Mouse (Mus musculus) gastrocnemius, adult 18-20 months (tissue): ENCODE data around the gene Tpgs1. TPM values are rescaled to one million over a fixed set of nuclear protein-coding genes. Genes with fewer than 3 reads are reported as not detected.

ENCODE experiments used
- DNase-seq: peaks from one replicate; pipeline ENCODE4 v3.0.0; 2021; ENCODE audit warnings: low spot score
- total RNA-seq, 2 experiments: library from RNA; stranded (reverse); gene quantifications; 2 replicates each; pipeline ENCODE4 v1.2.3; 2021

Gene Tpgs1
- total RNA-seq, 2 experiments from 2014 or later, result 19.1 to 19.7 TPM

GRCm38 (mm10) chr10:79712029-79712428 lies 42.9 kb downstream of the Tpgs1 start:
- no peak for DNase-seq

- peak; percentile 82 for DNase-seq
Measured at GRCm38 (mm10) chr10:79712499-79713126, 43.4 kb downstream of the Tpgs1 start.

GRCm38 (mm10) chr10:79713163-79713562 lies 44.0 kb downstream of the Tpgs1 start:
- DNase-seq, result no peak

GRCm38 (mm10) chr10:79714996-79715395 lies 45.8 kb downstream of the Tpgs1 start:
- DNase-seq, result no peak

- DNase-seq, result no peak
Measured at GRCm38 (mm10) chr10:79716254-79716987, 47.3 kb downstream of the Tpgs1 start, which contains the start of gene Hcn2. Gene Hcn2, plus strand, starts transcription at chr10:79716634.

- no peak for DNase-seq
Measured at GRCm38 (mm10) chr10:79716988-79717355, 47.8 kb downstream of the Tpgs1 start.

GRCm38 (mm10) chr10:79717640-79718357 lies 48.6 kb downstream of the Tpgs1 start:
- peak; percentile 69 for DNase-seq

- DNase-seq, result no peak
Measured at GRCm38 (mm10) chr10:79721089-79721488, 51.9 kb downstream of the Tpgs1 start.

- DNase-seq, result no peak
Measured at GRCm38 (mm10) chr10:79723047-79723446, 53.9 kb downstream of the Tpgs1 start.

- no peak for DNase-seq
Measured at GRCm38 (mm10) chr10:79723692-79724091, 54.5 kb downstream of the Tpgs1 start.

Other genes starting within 250 kb of the Tpgs1 start
- gene Vmn2r83, start 200.6 kb upstream of the Tpgs1 start, total RNA-seq, result not detected
- gene Plpp2, start 135.6 kb upstream of the Tpgs1 start, total RNA-seq, result 1 to 10 TPM in 1 of 2 experiments, under 1 TPM in 1; 0.80 to 1.3 TPM
- gene Mier2, start 114.2 kb upstream of the Tpgs1 start, total RNA-seq, result 10 to 100 TPM; 15.5 to 21.4 TPM
- not detected for gene Theg, start 82.0 kb upstream of the Tpgs1 start, total RNA-seq
- under 1 TPM; 0.41 to 0.55 TPM for gene C2cd4c, start 55.3 kb upstream of the Tpgs1 start, total RNA-seq
- gene Shc2, start 31.5 kb upstream of the Tpgs1 start, total RNA-seq, result 10 to 100 TPM in 1 of 2 experiments, 1 to 10 TPM in 1; 7.5 to 10.0 TPM
- 100 to 1,000 TPM in 1 of 2 experiments, 10 to 100 TPM in 1; 42.1 to 178 TPM for gene Odf3l2, start 23.6 kb upstream of the Tpgs1 start, total RNA-seq
- gene Madcam1, start 4.8 kb upstream of the Tpgs1 start, total RNA-seq, result not detected
- 100 to 1,000 TPM; 388 to 419 TPM for gene Cdc34, start 12.8 kb downstream of the Tpgs1 start, total RNA-seq
- gene Gzmm, start 19.7 kb downstream of the Tpgs1 start, total RNA-seq, result 10 to 100 TPM in 1 of 2 experiments, 1 to 10 TPM in 1; 8.3 to 10.1 TPM
- 100 to 1,000 TPM; 540 to 773 TPM for gene Bsg, start 35.1 kb downstream of the Tpgs1 start, total RNA-seq
- under 1 TPM; 0.47 to 0.66 TPM for gene Hcn2, start 47.3 kb downstream of the Tpgs1 start, total RNA-seq
- gene Polrmt, start 77.2 kb downstream of the Tpgs1 start, total RNA-seq, result 10 to 100 TPM; 31.9 to 36.7 TPM
- not detected for gene Fgf22, start 85.7 kb downstream of the Tpgs1 start, total RNA-seq
- gene Rnf126, start 97.6 kb downstream of the Tpgs1 start, total RNA-seq, result 10 to 100 TPM; 49.5 to 54.5 TPM
- 1 to 10 TPM; 1.2 to 1.9 TPM for gene Fstl3, start 107.9 kb downstream of the Tpgs1 start, total RNA-seq
- not detected for gene Prss57, start 121.6 kb downstream of the Tpgs1 start, total RNA-seq
- 10 to 100 TPM; 11.1 to 22.9 TPM for gene Palm, start 124.2 kb downstream of the Tpgs1 start, total RNA-seq
- under 1 TPM in 1 of 2 experiments, not detected in 1; 0.40 TPM for gene Misp, start 151.6 kb downstream of the Tpgs1 start, total RNA-seq
- 10 to 100 TPM; 12.7 to 22.7 TPM for gene Ptbp1, start 185.1 kb downstream of the Tpgs1 start, total RNA-seq
- not detected for gene Prtn3, start 205.1 kb downstream of the Tpgs1 start, total RNA-seq
- under 1 TPM; 0.11 to 0.17 TPM for gene Plppr3, start 205.3 kb downstream of the Tpgs1 start, total RNA-seq
- not detected for gene Elane, start 216.9 kb downstream of the Tpgs1 start, total RNA-seq
- gene Cfd, start 221.5 kb downstream of the Tpgs1 start, total RNA-seq, result 100 to 1,000 TPM in 1 of 2 experiments, 10 to 100 TPM in 1; 46.0 to 111 TPM
- gene Med16, start 239.6 kb downstream of the Tpgs1 start, total RNA-seq, result 10 to 100 TPM; 31.2 to 32.8 TPM
- not detected for gene Gm26602, start 241.5 kb downstream of the Tpgs1 start, total RNA-seq
- under 1 TPM; 0.21 TPM for gene Kiss1r, start 247.6 kb downstream of the Tpgs1 start, total RNA-seq